Mouse (Mus musculus): Measurements from ENCODE around the gene Nr2c2. TPM values are rescaled to one million over a fixed set of nuclear protein-coding genes. Genes with fewer than 3 reads are reported as not detected.

Gene Nr2c2
- polyA plus RNA-seq, 2 experiments, result 3.9 to 5.9 TPM

DNA sequence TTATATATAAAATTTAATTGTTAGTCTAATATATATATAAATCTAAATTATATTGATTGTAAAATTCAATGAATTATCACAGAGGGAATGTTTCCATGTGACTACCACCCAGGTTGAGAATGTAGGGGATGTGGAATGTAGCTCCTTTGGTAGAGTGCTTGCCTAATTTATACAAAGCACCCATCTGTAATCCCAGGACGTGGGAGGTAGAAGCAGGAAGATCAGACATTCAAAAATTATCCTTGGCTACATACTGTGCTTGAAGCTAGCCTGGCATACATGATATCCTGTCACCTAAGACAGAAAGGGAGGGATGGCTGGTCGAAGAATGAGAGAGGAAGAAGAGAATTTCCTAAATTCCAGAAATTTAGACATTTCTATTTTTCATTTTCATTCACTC is 45.2 kb downstream of the Nr2c2 start:
- DNase-seq (ENCODE audit: low read depth in 3 of 3, low spot score in 3 of 3) (no peak), ATAC-seq (ENCODE audit: insufficient read depth) (no peak)
- H3K4me2 ChIP-seq (ENCODE audit: low read depth), result no peak overlapping the region
- no peak for TF ChIP-seq CTCF (IDR thresholded peaks at IDR 0.05; ENCODE audit: low read depth)
- TF ChIP-seq EP300 (IDR thresholded peaks at IDR 0.05; ENCODE audit: low read depth), result no peak
- peaks cover 7% of the 10 kb centered on the region in 2 experiments for H3K4me1 ChIP-seq (replicated peaks; ENCODE audit: control insufficient read depth in 2 of 2, insufficient read depth in 2 of 2, low read length in 1 of 2)
- H3K4me3 ChIP-seq (ENCODE audit: insufficient read depth in 1 of 2, low read depth in 2 of 2, low read length in 2 of 2), result no peak overlapping the region
- no peak overlapping the region for H3K9ac ChIP-seq (replicated peaks)
- H3K27me3 ChIP-seq (ENCODE audit: control insufficient read depth, insufficient read depth, low read length), result no peaks in the 10 kb centered on the region
- H3K27ac ChIP-seq, result no peak overlapping the region
- peaks cover 6% of the 10 kb centered on the region for H3K36me3 ChIP-seq (replicated peaks; ENCODE audit: control insufficient read depth, insufficient read depth, low read depth)
- no peaks in the 10 kb centered on the region for H3K9me3 ChIP-seq (ENCODE audit: control insufficient read depth, low read length)
- 75% methylated on average over 2 of the region's 2 CpGs for WGBS (ENCODE audit: insufficient replicate concordance)

DNA sequence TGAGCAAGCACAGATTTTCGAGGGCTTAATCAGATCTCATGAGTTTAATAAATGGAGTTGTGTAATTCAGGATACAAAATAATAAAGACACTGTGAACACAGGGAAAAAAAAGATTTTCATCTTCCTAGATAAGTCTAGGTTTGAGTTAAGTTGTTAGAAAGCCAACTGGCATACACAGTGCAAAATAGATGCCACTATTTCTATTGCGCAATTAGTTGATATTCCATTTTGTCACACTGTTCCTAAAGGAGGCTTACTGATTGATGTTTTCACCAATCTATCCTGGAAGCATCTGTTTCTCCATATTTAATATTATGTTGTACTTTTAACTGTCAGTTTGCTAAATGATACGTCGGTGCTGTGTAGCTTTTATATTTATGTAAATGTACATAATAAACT is 54.7 kb downstream of the Nr2c2 start:
- H3K27ac ChIP-seq, result no peak overlapping the region
- H3K9me3 ChIP-seq (ENCODE audit: control insufficient read depth, low read length), result no peaks in the 10 kb centered on the region
- TF ChIP-seq EP300 (IDR thresholded peaks at IDR 0.05; ENCODE audit: low read depth) (no peak), CTCF (IDR thresholded peaks at IDR 0.05; ENCODE audit: low read depth) (no peak)
- DNase-seq (ENCODE audit: low read depth in 3 of 3, low spot score in 3 of 3), result no peak
- no peaks in the 10 kb centered on the region for H3K4me1 ChIP-seq (replicated peaks; ENCODE audit: control insufficient read depth in 2 of 2, insufficient read depth in 2 of 2, low read length in 1 of 2)
- no peak for ATAC-seq (ENCODE audit: insufficient read depth)
- H3K27me3 ChIP-seq (ENCODE audit: control insufficient read depth, insufficient read depth, low read length), result no peaks in the 10 kb centered on the region
- H3K9ac ChIP-seq (replicated peaks), result no peak overlapping the region
- H3K36me3 ChIP-seq (replicated peaks; ENCODE audit: control insufficient read depth, insufficient read depth, low read depth), result peaks cover 7% of the 10 kb centered on the region
- WGBS (ENCODE audit: insufficient replicate concordance), result 87% methylated on average over 4 of the region's 4 CpGs
- no peak overlapping the region for H3K4me3 ChIP-seq (ENCODE audit: insufficient read depth in 1 of 2, low read depth in 2 of 2, low read length in 2 of 2)
- no peak overlapping the region for H3K4me2 ChIP-seq (ENCODE audit: low read depth)

DNA sequence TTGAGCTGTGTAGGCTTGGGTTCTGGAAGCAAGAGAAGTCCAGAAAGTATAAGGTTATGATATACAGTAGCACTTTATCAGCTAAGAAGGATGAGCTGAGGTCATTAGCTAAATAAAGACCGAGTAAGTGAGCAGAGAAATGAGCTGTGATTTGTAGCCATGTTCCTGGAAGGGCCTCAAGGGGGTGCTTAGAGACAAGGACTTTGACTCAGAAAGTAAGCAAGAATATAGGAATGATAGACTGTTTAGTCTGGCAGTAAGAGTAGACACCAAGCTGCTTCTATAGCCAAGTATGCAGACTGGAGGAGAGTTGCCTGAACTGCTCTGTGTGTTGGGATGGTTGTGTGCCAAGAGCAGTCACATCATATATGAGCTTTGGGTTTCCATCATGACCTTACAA is 62.6 kb downstream of the Nr2c2 start:
- ATAC-seq (ENCODE audit: insufficient read depth), result no peak
- H3K4me1 ChIP-seq (replicated peaks; ENCODE audit: control insufficient read depth in 2 of 2, insufficient read depth in 2 of 2, low read length in 1 of 2), result no peaks in the 10 kb centered on the region
- H3K36me3 ChIP-seq (replicated peaks; ENCODE audit: control insufficient read depth, insufficient read depth, low read depth), result peaks cover 39% of the 10 kb centered on the region
- H3K27ac ChIP-seq, result no peak overlapping the region
- H3K27me3 ChIP-seq (ENCODE audit: control insufficient read depth, insufficient read depth, low read length), result no peaks in the 10 kb centered on the region
- WGBS (ENCODE audit: insufficient replicate concordance), result 76% methylated on average over 1 of the region's 1 CpGs
- no peak overlapping the region for H3K9ac ChIP-seq (replicated peaks)
- TF ChIP-seq CTCF (IDR thresholded peaks at IDR 0.05; ENCODE audit: low read depth), result no peak
- TF ChIP-seq EP300 (IDR thresholded peaks at IDR 0.05; ENCODE audit: low read depth), result no peak
- H3K4me3 ChIP-seq (ENCODE audit: insufficient read depth in 1 of 2, low read depth in 2 of 2, low read length in 2 of 2), result no peak overlapping the region
- H3K9me3 ChIP-seq (ENCODE audit: control insufficient read depth, low read length), result no peaks in the 10 kb centered on the region
- no peak overlapping the region for H3K4me2 ChIP-seq (ENCODE audit: low read depth)
- DNase-seq (ENCODE audit: low read depth in 3 of 3, low spot score in 3 of 3), result no peak

DNA sequence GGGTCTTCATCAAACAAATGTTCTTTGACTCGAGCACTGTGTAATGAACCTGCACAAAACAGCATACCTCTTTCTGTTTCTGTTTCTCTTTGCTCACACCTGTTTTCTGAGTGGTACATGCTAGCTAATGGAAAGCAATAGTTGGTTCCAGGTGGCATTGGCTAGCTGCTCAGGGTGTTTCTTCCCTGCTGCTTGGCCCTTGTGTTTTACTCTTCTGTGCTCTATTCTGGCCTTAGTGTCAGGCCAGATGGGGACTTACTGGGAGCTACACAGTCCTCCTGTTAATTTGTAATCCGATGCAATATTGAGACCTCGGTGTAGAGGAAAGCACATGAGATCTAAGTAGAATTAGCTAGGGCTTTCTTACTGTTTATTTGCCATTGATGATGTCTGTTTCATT is 67.6 kb downstream of the Nr2c2 start:
- Histone ChIP-seq H3K27me3 (ENCODE audit: control insufficient read depth, insufficient read depth, low read length) (no peaks in the 10 kb centered on the region), H3K36me3 (replicated peaks; ENCODE audit: control insufficient read depth, insufficient read depth, low read depth) (peaks cover 72% of the 10 kb centered on the region)
- 81% methylated on average over 3 of the region's 3 CpGs for WGBS (ENCODE audit: insufficient replicate concordance)

DNA sequence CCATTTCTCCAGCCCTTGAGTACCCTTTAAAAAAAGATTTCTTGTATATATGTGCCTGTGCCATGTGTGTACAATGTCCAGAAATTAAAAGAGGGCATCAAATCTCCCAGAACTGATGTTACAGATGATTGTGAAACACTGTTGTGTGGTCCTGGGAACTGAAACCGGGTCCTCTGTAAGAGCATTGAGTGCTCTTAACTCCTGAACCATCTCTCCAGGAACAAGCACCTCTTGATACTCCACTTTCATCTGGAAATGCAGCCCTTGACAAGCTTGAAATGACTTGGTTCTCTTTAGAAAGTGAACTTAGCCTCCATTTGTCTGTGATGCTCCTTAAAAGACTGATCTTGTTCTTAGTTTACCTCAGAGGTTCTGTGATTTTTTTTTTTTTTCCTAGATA is 71.5 kb downstream of the Nr2c2 start:
- DNase-seq (ENCODE audit: low read depth in 3 of 3, low spot score in 3 of 3) (no peak), ATAC-seq (ENCODE audit: insufficient read depth) (no peak)
- Histone ChIP-seq H3K9ac (replicated peaks) (no peak overlapping the region), H3K27me3 (ENCODE audit: control insufficient read depth, insufficient read depth, low read length) (no peaks in the 10 kb centered on the region), H3K27ac (no peak overlapping the region), H3K9me3 (ENCODE audit: control insufficient read depth, low read length) (no peaks in the 10 kb centered on the region), H3K4me2 (ENCODE audit: low read depth) (no peak overlapping the region), H3K36me3 (replicated peaks; ENCODE audit: control insufficient read depth, insufficient read depth, low read depth) (peaks cover 70% of the 10 kb centered on the region), H3K4me1 (replicated peaks; ENCODE audit: control insufficient read depth in 2 of 2, insufficient read depth in 2 of 2, low read length in 1 of 2) (no peaks in the 10 kb centered on the region), H3K4me3 (ENCODE audit: insufficient read depth in 1 of 2, low read depth in 2 of 2, low read length in 2 of 2) (no peak overlapping the region)
- 78% methylated on average over 1 of the region's 1 CpGs for WGBS (ENCODE audit: insufficient replicate concordance)
- no peak for TF ChIP-seq CTCF (IDR thresholded peaks at IDR 0.05; ENCODE audit: low read depth)
- no peak for TF ChIP-seq EP300 (IDR thresholded peaks at IDR 0.05; ENCODE audit: low read depth)

More for the DNA sequence above, 67.6 kb downstream of the Nr2c2 start:
- H3K4me3 ChIP-seq (ENCODE audit: insufficient read depth in 1 of 2, low read depth in 2 of 2, low read length in 2 of 2), result no peak overlapping the region
- TF ChIP-seq EP300 (IDR thresholded peaks at IDR 0.05; ENCODE audit: low read depth) (no peak), CTCF (IDR thresholded peaks at IDR 0.05; ENCODE audit: low read depth) (no peak)
- DNase-seq (ENCODE audit: low read depth in 3 of 3, low spot score in 3 of 3), result no peak
- no peaks in the 10 kb centered on the region for H3K9me3 ChIP-seq (ENCODE audit: control insufficient read depth, low read length)
- H3K4me2 ChIP-seq (ENCODE audit: low read depth), result no peak overlapping the region
- H3K4me1 ChIP-seq (replicated peaks; ENCODE audit: control insufficient read depth in 2 of 2, insufficient read depth in 2 of 2, low read length in 1 of 2), result no peaks in the 10 kb centered on the region
- ATAC-seq (ENCODE audit: insufficient read depth), result no peak
- H3K27ac ChIP-seq, result no peak overlapping the region
- H3K9ac ChIP-seq (replicated peaks), result no peak overlapping the region
